Mouse (Mus musculus): ENCODE measurements around the gene Slc35c2.
A peak's percentile ranks its signal among the peaks of the same experiment; 100 is the strongest.

Slc35c2 gene

GRCm38 (mm10) chr2:165275124-165275640 is 12.5 kb downstream of the Slc35c2 start:
- peak in 1 of 2 experiments; percentile 60 for DNase-seq (ENCODE audit: low spot score in 2 of 2)

GRCm38 (mm10) chr2:165273589-165273988 is 14.1 kb downstream of the Slc35c2 start:
- no peak for DNase-seq (ENCODE audit: low spot score in 2 of 2)

- no peak for DNase-seq (ENCODE audit: low spot score in 2 of 2)
These were observed 16.3 kb downstream of the Slc35c2 start for GRCm38 (mm10) chr2:165271326-165271725.

- DNase-seq (ENCODE audit: low spot score in 2 of 2): no peak
These were observed 16.8 kb downstream of the Slc35c2 start for GRCm38 (mm10) chr2:165270858-165271257.

GRCm38 (mm10) chr2:165266739-165267138 is 20.9 kb downstream of the Slc35c2 start:
- DNase-seq (ENCODE audit: low spot score in 2 of 2): peak in 1 of 2 experiments; percentile 42

GRCm38 (mm10) chr2:165263861-165264260 is 23.8 kb downstream of the Slc35c2 start:
- DNase-seq (ENCODE audit: low spot score in 2 of 2): no peak

GRCm38 (mm10) chr2:165262274-165262990 is 25.2 kb downstream of the Slc35c2 start:
- no peak for DNase-seq (ENCODE audit: low spot score in 2 of 2)

- no peak for DNase-seq (ENCODE audit: low spot score in 2 of 2)
These were observed 27.8 kb downstream of the Slc35c2 start for GRCm38 (mm10) chr2:165259859-165260258.

- DNase-seq (ENCODE audit: low spot score in 2 of 2): no peak
These were observed 29.3 kb downstream of the Slc35c2 start for GRCm38 (mm10) chr2:165258321-165258720.

GRCm38 (mm10) chr2:165257151-165257834 is 30.4 kb downstream of the Slc35c2 start:
- DNase-seq (ENCODE audit: low spot score in 2 of 2): no peak

GRCm38 (mm10) chr2:165256213-165256612 is 31.5 kb downstream of the Slc35c2 start:
- DNase-seq (ENCODE audit: low spot score in 2 of 2): no peak

- no peak for DNase-seq (ENCODE audit: low spot score in 2 of 2)
These were observed 33.8 kb downstream of the Slc35c2 start for GRCm38 (mm10) chr2:165253867-165254266.

- DNase-seq (ENCODE audit: low spot score in 2 of 2): no peak
These were observed 34.4 kb downstream of the Slc35c2 start for GRCm38 (mm10) chr2:165253269-165253668.

GRCm38 (mm10) chr2:165252801-165253200 is 34.9 kb downstream of the Slc35c2 start:
- no peak for DNase-seq (ENCODE audit: low spot score in 2 of 2)

GRCm38 (mm10) chr2:165252381-165252780 is 35.3 kb downstream of the Slc35c2 start:
- no peak for DNase-seq (ENCODE audit: low spot score in 2 of 2)

- no peak for DNase-seq (ENCODE audit: low spot score in 2 of 2)
These were observed 36.8 kb downstream of the Slc35c2 start for GRCm38 (mm10) chr2:165250903-165251302.

GRCm38 (mm10) chr2:165248967-165249366 is 38.7 kb downstream of the Slc35c2 start:
- no peak for DNase-seq (ENCODE audit: low spot score in 2 of 2)

GRCm38 (mm10) chr2:165246349-165246748 is 41.3 kb downstream of the Slc35c2 start:
- no peak for DNase-seq (ENCODE audit: low spot score in 2 of 2)

- DNase-seq (ENCODE audit: low spot score in 2 of 2): no peak
These were observed 44.4 kb downstream of the Slc35c2 start for GRCm38 (mm10) chr2:165243122-165243720.

GRCm38 (mm10) chr2:165242575-165242974 is 45.1 kb downstream of the Slc35c2 start:
- no peak for DNase-seq (ENCODE audit: low spot score in 2 of 2)

GRCm38 (mm10) chr2:165241786-165242185 is 45.9 kb downstream of the Slc35c2 start:
- no peak for DNase-seq (ENCODE audit: low spot score in 2 of 2)

- peak; percentile 58 to 66 for DNase-seq (ENCODE audit: low spot score in 2 of 2)
These were observed 47.3 kb downstream of the Slc35c2 start for GRCm38 (mm10) chr2:165240371-165240770.
